8 mouse cellular contexts compared by ENCODE assay signal in genomic region chr4:137468260-137469080, GRCm38 (mm10). TPM values are rescaled to one million over a fixed set of nuclear protein-coding genes. Genes with fewer than 3 reads are reported as not detected.
DNase-seq lines count a peak whose midpoint lies in the region; ATAC-seq lines count a peak whose summit lies in the region.

Gene Hspg2, plus strand, starts transcription at chr4:137468769.

- peak within 1 kb of the TSS; percentile 85 for H3K4me3 ChIP-seq in forebrain, embryonic 10.5 days
- H3K4me3 ChIP-seq in heart, embryonic 14.5 days (ENCODE audit: control insufficient read depth in 1 of 2, insufficient read depth in 1 of 2, low read depth in 1 of 2, low read length in 2 of 2), result peak within 1 kb of the TSS; percentile 87 to 88
- peak within 1 kb of the TSS; percentile 71 for H3K4me3 ChIP-seq in liver, embryonic 11.5 days (ENCODE audit: low read depth, low read length)

- WGBS in forebrain, embryonic 10.5 days, result under 1% methylated on average over 72 of the region's 72 CpGs
- under 1% methylated on average over 57 of the region's 72 CpGs for WGBS in heart, embryonic 14.5 days
- 2% methylated on average over 69 of the region's 72 CpGs for WGBS in liver, embryonic 11.5 days

- H3K27ac ChIP-seq in forebrain, embryonic 10.5 days, result peak within 1 kb of the TSS; percentile 93
- H3K27ac ChIP-seq in heart, embryonic 14.5 days (replicated peaks in 1 of 2; ENCODE audit: control insufficient read depth in 1 of 2, insufficient read depth in 1 of 2, low read depth in 2 of 2, low read length in 2 of 2), result peak within 1 kb of the TSS; percentile 90 to 93
- H3K27ac ChIP-seq in liver, embryonic 11.5 days (ENCODE audit: low read depth, low read length), result peak within 1 kb of the TSS; percentile 23; the same call in 1 of the 2 replicates

- peak within 1 kb of the TSS; percentile 96 for H3K9ac ChIP-seq in heart, embryonic 14.5 days (ENCODE audit: low read length)
- peak within 1 kb of the TSS; percentile 72 for H3K9ac ChIP-seq in liver, embryonic 11.5 days (ENCODE audit: low read depth, low read length)

- peak; percentile 83 for ATAC-seq in heart, embryonic 14.5 days (ENCODE audit: insufficient number of reproducible peaks, insufficient read depth, low FRiP score, low read depth)
- peak; percentile 88 for ATAC-seq in liver, embryonic 11.5 days (replicated peaks; ENCODE audit: low FRiP score)

- H3K36me3 ChIP-seq in forebrain, embryonic 10.5 days (replicated peaks), result peaks cover 5% of the 10 kb centered on the region; the same call in 1 of the 2 replicates
- peaks cover 8% of the 10 kb centered on the region; the same call in 1 of the 2 replicates for H3K36me3 ChIP-seq in heart, embryonic 14.5 days (ENCODE audit: control insufficient read depth, insufficient read depth, low read length)
- no peaks in the 10 kb centered on the region for H3K36me3 ChIP-seq in liver, embryonic 11.5 days (ENCODE audit: control insufficient read depth, insufficient read depth, low read length)
- H3K36me3 ChIP-seq in splenic B cell, adult 2 months (ENCODE audit: control insufficient read depth, insufficient read depth, low read length, poor library complexity, severe bottlenecking), result no peaks in the 10 kb centered on the region

- peaks cover 74% of the 10 kb centered on the region for H3K4me1 ChIP-seq in forebrain, embryonic 10.5 days
- H3K4me1 ChIP-seq in heart, embryonic 14.5 days (ENCODE audit: control insufficient read depth in 2 of 2, insufficient read depth in 2 of 2, low read length in 2 of 2), result peaks cover 55 to 57% of the 10 kb centered on the region in 2 experiments
- H3K4me1 ChIP-seq in liver, embryonic 11.5 days (replicated peaks; ENCODE audit: control insufficient read depth, insufficient read depth, low read length), result peaks cover 26% of the 10 kb centered on the region

- peaks cover 8% of the 10 kb centered on the region for H3K27me3 ChIP-seq in forebrain, embryonic 10.5 days (ENCODE audit: poor library complexity, severe bottlenecking)
- H3K27me3 ChIP-seq in heart, embryonic 14.5 days (ENCODE audit: control insufficient read depth, insufficient read depth, low read length), result no peaks in the 10 kb centered on the region
- H3K27me3 ChIP-seq in liver, embryonic 11.5 days (replicated peaks; ENCODE audit: control insufficient read depth, insufficient read depth, low read length), result 0 out of 2 replicates have a peak, but pooled peaks cover 2% of the 10 kb centered on the region
- no peaks in the 10 kb centered on the region; the same call in 1 of the 2 replicates for H3K27me3 ChIP-seq in splenic B cell, adult 2 months (ENCODE audit: control insufficient read depth, insufficient read depth, low read length, poor library complexity, severe bottlenecking)

- DNase-seq in CD8-positive naive resting alpha-beta T cell, adult 2 months (ENCODE audit: low read depth in 2 of 2, low spot score in 2 of 2), result peak; percentile 64 to 82
- DNase-seq in c-Kit-negative CD71-positive TER-119-positive erythroid progenitor cells, embryonic 14.5 days (ENCODE audit: low read depth, low spot score), result peak; percentile 63
- peak; percentile 100 for DNase-seq in forebrain, embryonic 10.5 days (ENCODE audit: extremely low spot score, low spot score)
- DNase-seq in kidney, postnatal 10 days, result peak; percentile 99
- DNase-seq in liver, embryonic 11.5 days (ENCODE audit: low spot score), result peak; percentile 99
- peak; percentile 85 for DNase-seq in naive thymus-derived CD4-positive, alpha-beta T cell, adult 2 months (ENCODE audit: low read depth)
- DNase-seq in splenic B cell, adult 2 months (ENCODE audit: low read depth, low spot score), result peak; percentile 92

- no peaks in the 10 kb centered on the region for H3K9me3 ChIP-seq in forebrain, embryonic 10.5 days
- H3K9me3 ChIP-seq in heart, embryonic 14.5 days (ENCODE audit: control insufficient read depth, low read length), result no peaks in the 10 kb centered on the region
- H3K9me3 ChIP-seq in liver, embryonic 11.5 days (ENCODE audit: control insufficient read depth, low read length), result no peaks in the 10 kb centered on the region

- peak within 1 kb of the TSS; percentile 83 for H3K4me2 ChIP-seq in heart, embryonic 14.5 days (ENCODE audit: low read length)
- peak within 1 kb of the TSS; percentile 91 for H3K4me2 ChIP-seq in liver, embryonic 11.5 days

RNA-seq across cellular contexts. Expression of gene Hspg2, which starts in this region (rescaled TPM):
- 15.6 and 17.9 TPM in 2 replicates for polyA plus RNA-seq in forebrain, embryonic 10.5 days (2016; fragmentation: Nextera tagmentation; extraction: Ambion mirVana)
- polyA plus RNA-seq in heart, embryonic 14.5 days (2014; fragmentation: Nextera tagmentation; extraction: Ambion mirVana), result 67.5 and 68.3 TPM in 2 replicates
- 19.9 and 20.8 TPM in 2 replicates for polyA plus RNA-seq in liver, embryonic 11.5 days (2014; fragmentation: Nextera tagmentation; extraction: Ambion mirVana)

Comparison
In these comparisons a context has a peak if more than half of its experiments do, and no peak if none do; other contexts are left out.
1. Peak in every context shown above with its lines: DNase-seq, ATAC-seq, H3K4me3 ChIP-seq and H3K27ac ChIP-seq.
2. H3K27ac ChIP-seq: peak in every context shown above with its lines; median percentile 93 in forebrain, embryonic 10.5 days; 92 in heart, embryonic 14.5 days; 23 in liver, embryonic 11.5 days.